Mouse (Mus musculus): ENCODE results near the gene Ager. TPM values are rescaled to one million over a fixed set of nuclear protein-coding genes. Genes with fewer than 3 reads are reported as not detected.

Gene Ager
- polyA plus RNA-seq, 1 experiment from 2014 or later, result 2.3 TPM

DNA sequence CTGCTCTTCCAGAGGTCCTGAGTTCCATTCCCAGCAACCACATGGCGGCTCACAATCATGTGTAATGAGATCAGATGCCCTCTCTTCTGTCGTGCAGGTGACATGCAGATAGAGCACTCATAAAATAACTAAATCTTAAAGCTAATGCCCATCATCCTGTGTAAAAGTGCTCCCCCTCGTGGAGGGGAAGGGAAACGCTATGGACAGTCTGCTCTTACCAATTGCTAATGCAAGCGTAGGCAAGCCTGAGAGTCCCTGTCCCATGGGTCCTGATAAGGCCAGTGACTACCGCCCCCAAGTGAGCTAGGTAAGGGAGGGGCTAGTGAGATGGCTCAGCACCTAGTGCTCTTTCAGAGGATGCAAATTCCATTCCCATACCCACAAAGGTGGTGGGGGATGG lies 21.3 kb downstream of the Ager start:
- H3K36me3 ChIP-seq (ENCODE audit: control insufficient read depth, insufficient read depth, low read length), result peaks cover 71% of the 10 kb centered on the region
- no peak overlapping the region for H3K27ac ChIP-seq (replicated peaks; ENCODE audit: low read depth, low read length)
- ATAC-seq (ENCODE audit: low read depth) (no peak), DNase-seq (ENCODE audit: low spot score) (peak; percentile 45)
- no peaks in the 10 kb centered on the region for H3K9me3 ChIP-seq (ENCODE audit: control insufficient read depth, low read length)
- H3K9ac ChIP-seq (ENCODE audit: low read depth, low read length), result no peak overlapping the region
- no peaks in the 10 kb centered on the region for H3K27me3 ChIP-seq (replicated peaks; ENCODE audit: control insufficient read depth, insufficient read depth, low read length)
- H3K4me2 ChIP-seq (ENCODE audit: low read depth, low read length), result no peak overlapping the region
- H3K4me3 ChIP-seq (ENCODE audit: low read depth, low read length), result no peak overlapping the region
- WGBS, result 12% methylated on average over 6 of the region's 6 CpGs
- H3K4me1 ChIP-seq (ENCODE audit: control insufficient read depth, insufficient read depth, low read length), result no peaks in the 10 kb centered on the region

- 88% methylated on average over 8 of the region's 8 CpGs for WGBS
- peaks cover 71% of the 10 kb centered on the region for H3K36me3 ChIP-seq (ENCODE audit: control insufficient read depth, insufficient read depth, low read length)
- H3K4me1 ChIP-seq (ENCODE audit: control insufficient read depth, insufficient read depth, low read length), result peaks cover 1% of the 10 kb centered on the region; the same call in 1 of the 2 replicates
- no peaks in the 10 kb centered on the region for H3K9me3 ChIP-seq (ENCODE audit: control insufficient read depth, low read length)
- no peak overlapping the region for H3K4me2 ChIP-seq (ENCODE audit: low read depth, low read length)
- no peak overlapping the region for H3K9ac ChIP-seq (ENCODE audit: low read depth, low read length)
- H3K27ac ChIP-seq (replicated peaks; ENCODE audit: low read depth, low read length), result no peak overlapping the region
- H3K27me3 ChIP-seq (replicated peaks; ENCODE audit: control insufficient read depth, insufficient read depth, low read length), result no peaks in the 10 kb centered on the region
- DNase-seq (ENCODE audit: low spot score) (no peak), ATAC-seq (ENCODE audit: low read depth) (no peak)
- no peak overlapping the region for H3K4me3 ChIP-seq (ENCODE audit: low read depth, low read length)
Observed at GRCm38 (mm10) chr17:34621006-34621405, 23.3 kb downstream of the Ager start.

GRCm38 (mm10) chr17:34623161-34623560 lies 25.5 kb downstream of the Ager start:
- Histone ChIP-seq H3K9me3 (ENCODE audit: control insufficient read depth, low read length) (no peaks in the 10 kb centered on the region), H3K36me3 (ENCODE audit: control insufficient read depth, insufficient read depth, low read length) (peaks cover 55% of the 10 kb centered on the region), H3K27ac (replicated peaks; ENCODE audit: low read depth, low read length) (no peak overlapping the region), H3K4me3 (ENCODE audit: low read depth, low read length) (no peak overlapping the region), H3K4me2 (ENCODE audit: low read depth, low read length) (no peak overlapping the region), H3K4me1 (ENCODE audit: control insufficient read depth, insufficient read depth, low read length) (peaks cover 9% of the 10 kb centered on the region), H3K9ac (ENCODE audit: low read depth, low read length) (no peak overlapping the region), H3K27me3 (replicated peaks; ENCODE audit: control insufficient read depth, insufficient read depth, low read length) (no peaks in the 10 kb centered on the region)
- DNase-seq (ENCODE audit: low spot score) (no peak), ATAC-seq (ENCODE audit: low read depth) (no peak)
- WGBS, result 87% methylated on average over 9 of the region's 9 CpGs

GRCm38 (mm10) chr17:34624981-34625380 lies 27.3 kb downstream of the Ager start:
- H3K9ac ChIP-seq (ENCODE audit: low read depth, low read length), result no peak overlapping the region
- H3K36me3 ChIP-seq (ENCODE audit: control insufficient read depth, insufficient read depth, low read length), result peaks cover 51% of the 10 kb centered on the region
- H3K27me3 ChIP-seq (replicated peaks; ENCODE audit: control insufficient read depth, insufficient read depth, low read length), result peaks cover 5% of the 10 kb centered on the region
- ATAC-seq (ENCODE audit: low read depth) (no peak), DNase-seq (ENCODE audit: low spot score) (no peak)
- peaks cover 26% of the 10 kb centered on the region for H3K4me1 ChIP-seq (ENCODE audit: control insufficient read depth, insufficient read depth, low read length)
- H3K27ac ChIP-seq (replicated peaks; ENCODE audit: low read depth, low read length), result no peak overlapping the region
- H3K4me2 ChIP-seq (ENCODE audit: low read depth, low read length), result no peak overlapping the region
- WGBS, result 97% methylated on average over 3 of the region's 3 CpGs
- H3K4me3 ChIP-seq (ENCODE audit: low read depth, low read length), result no peak overlapping the region
- H3K9me3 ChIP-seq (ENCODE audit: control insufficient read depth, low read length), result no peaks in the 10 kb centered on the region

- Histone ChIP-seq H3K9ac (ENCODE audit: low read depth, low read length) (peak overlapping the region; percentile 80), H3K27ac (replicated peaks; ENCODE audit: low read depth, low read length) (peak overlapping the region; percentile 24; the same call in 1 of the 2 replicates), H3K4me3 (ENCODE audit: low read depth, low read length) (peak overlapping the region; percentile 60), H3K4me1 (ENCODE audit: control insufficient read depth, insufficient read depth, low read length) (peaks cover 35% of the 10 kb centered on the region), H3K9me3 (ENCODE audit: control insufficient read depth, low read length) (no peaks in the 10 kb centered on the region), H3K36me3 (ENCODE audit: control insufficient read depth, insufficient read depth, low read length) (peaks cover 39% of the 10 kb centered on the region), H3K4me2 (ENCODE audit: low read depth, low read length) (peak overlapping the region; percentile 80), H3K27me3 (replicated peaks; ENCODE audit: control insufficient read depth, insufficient read depth, low read length) (peaks cover 18% of the 10 kb centered on the region)
- 50% methylated on average over 16 of the region's 16 CpGs for WGBS
- ATAC-seq (ENCODE audit: low read depth) (no peak), DNase-seq (ENCODE audit: low spot score) (no peak)
Observed at GRCm38 (mm10) chr17:34626062-34626772, 28.6 kb downstream of the Ager start.

DNA sequence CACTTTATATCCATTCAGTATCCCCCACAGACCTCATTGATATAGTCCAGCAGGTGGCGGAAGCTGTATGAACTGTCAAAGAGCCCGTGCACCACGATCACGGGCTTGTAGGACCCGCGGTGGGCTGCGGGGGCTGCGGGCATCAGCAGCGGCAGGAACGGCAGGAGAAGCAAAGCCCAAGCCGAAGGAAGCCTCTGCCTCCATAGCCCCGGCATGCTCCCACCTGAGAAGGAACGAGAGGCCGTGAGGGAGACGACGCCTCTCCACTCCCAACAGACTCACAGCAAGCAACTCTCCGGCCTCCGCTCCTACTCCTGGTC lies 29.1 kb downstream of the Ager start:
- H3K36me3 ChIP-seq (ENCODE audit: control insufficient read depth, insufficient read depth, low read length), result peaks cover 34% of the 10 kb centered on the region
- WGBS, result under 1% methylated on average over 18 of the region's 18 CpGs
- H3K4me2 ChIP-seq (ENCODE audit: low read depth, low read length), result peak overlapping the region; percentile 80
- H3K27me3 ChIP-seq (replicated peaks; ENCODE audit: control insufficient read depth, insufficient read depth, low read length), result peaks cover 23% of the 10 kb centered on the region
- no peaks in the 10 kb centered on the region for H3K9me3 ChIP-seq (ENCODE audit: control insufficient read depth, low read length)
- H3K4me3 ChIP-seq (ENCODE audit: low read depth, low read length), result peak overlapping the region; percentile 60
- DNase-seq (ENCODE audit: low spot score) (peak; percentile 81), ATAC-seq (ENCODE audit: low read depth) (peak; percentile 36)
- H3K9ac ChIP-seq (ENCODE audit: low read depth, low read length), result peak overlapping the region; percentile 80
- peak overlapping the region; percentile 94 for H3K27ac ChIP-seq (replicated peaks; ENCODE audit: low read depth, low read length)
- peaks cover 39% of the 10 kb centered on the region for H3K4me1 ChIP-seq (ENCODE audit: control insufficient read depth, insufficient read depth, low read length)

DNA sequence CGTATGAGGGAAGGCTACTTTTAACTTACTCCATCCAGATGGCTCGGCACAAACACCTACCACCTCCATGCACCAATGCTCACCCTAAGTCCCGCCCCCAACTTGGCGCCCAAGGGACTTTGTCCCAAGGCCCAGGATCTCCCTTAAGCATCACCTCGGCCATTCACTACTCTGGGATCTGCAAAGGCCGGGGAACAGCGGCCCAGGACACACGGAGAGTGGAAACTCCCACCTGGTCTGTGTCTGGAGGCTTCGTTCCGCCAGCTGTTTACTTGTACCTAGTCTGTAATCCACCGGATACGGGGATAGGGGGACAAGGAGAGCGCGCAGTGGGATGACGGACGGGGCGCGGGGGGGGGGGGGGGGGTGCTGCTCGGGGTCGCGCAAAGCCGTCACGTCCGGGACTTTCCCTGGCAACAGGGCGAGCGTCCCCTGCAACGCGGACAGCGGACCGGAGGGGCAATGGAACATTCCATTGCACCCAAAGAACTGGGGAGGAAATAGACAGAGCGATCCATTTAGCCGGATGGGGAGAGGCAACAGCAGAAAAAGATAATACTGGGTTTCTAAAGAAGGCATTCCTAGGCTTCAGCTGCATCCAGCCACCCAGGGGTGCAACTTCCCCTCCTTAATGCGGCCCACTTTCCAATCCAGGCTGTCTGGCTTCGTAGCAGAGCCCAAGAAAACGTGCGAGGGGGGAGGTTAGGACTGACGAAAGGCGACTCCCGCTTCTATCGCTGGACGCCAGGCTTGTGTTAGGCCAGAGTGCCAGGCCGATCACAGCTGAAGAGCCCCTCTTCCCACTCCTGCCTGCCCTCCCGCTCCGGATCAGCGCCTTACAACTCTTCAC lies 29.7 kb downstream of the Ager start:
- Histone ChIP-seq H3K4me2 (ENCODE audit: low read depth, low read length) (peak overlapping the region; percentile 80), H3K27me3 (replicated peaks; ENCODE audit: control insufficient read depth, insufficient read depth, low read length) (peaks cover 28% of the 10 kb centered on the region), H3K4me1 (ENCODE audit: control insufficient read depth, insufficient read depth, low read length) (peaks cover 40% of the 10 kb centered on the region), H3K9me3 (ENCODE audit: control insufficient read depth, low read length) (no peaks in the 10 kb centered on the region), H3K4me3 (ENCODE audit: low read depth, low read length) (peak overlapping the region; percentile 60), H3K9ac (ENCODE audit: low read depth, low read length) (peak overlapping the region; percentile 80), H3K27ac (replicated peaks; ENCODE audit: low read depth, low read length) (peak overlapping the region; percentile 94), H3K36me3 (ENCODE audit: control insufficient read depth, insufficient read depth, low read length) (peaks cover 28% of the 10 kb centered on the region; the same call in 1 of the 2 replicates)
- ATAC-seq (ENCODE audit: low read depth) (peak; percentile 88), DNase-seq (ENCODE audit: low spot score) (peak; percentile 95)
- WGBS, result under 1% methylated on average over 27 of the region's 45 CpGs

DNA sequence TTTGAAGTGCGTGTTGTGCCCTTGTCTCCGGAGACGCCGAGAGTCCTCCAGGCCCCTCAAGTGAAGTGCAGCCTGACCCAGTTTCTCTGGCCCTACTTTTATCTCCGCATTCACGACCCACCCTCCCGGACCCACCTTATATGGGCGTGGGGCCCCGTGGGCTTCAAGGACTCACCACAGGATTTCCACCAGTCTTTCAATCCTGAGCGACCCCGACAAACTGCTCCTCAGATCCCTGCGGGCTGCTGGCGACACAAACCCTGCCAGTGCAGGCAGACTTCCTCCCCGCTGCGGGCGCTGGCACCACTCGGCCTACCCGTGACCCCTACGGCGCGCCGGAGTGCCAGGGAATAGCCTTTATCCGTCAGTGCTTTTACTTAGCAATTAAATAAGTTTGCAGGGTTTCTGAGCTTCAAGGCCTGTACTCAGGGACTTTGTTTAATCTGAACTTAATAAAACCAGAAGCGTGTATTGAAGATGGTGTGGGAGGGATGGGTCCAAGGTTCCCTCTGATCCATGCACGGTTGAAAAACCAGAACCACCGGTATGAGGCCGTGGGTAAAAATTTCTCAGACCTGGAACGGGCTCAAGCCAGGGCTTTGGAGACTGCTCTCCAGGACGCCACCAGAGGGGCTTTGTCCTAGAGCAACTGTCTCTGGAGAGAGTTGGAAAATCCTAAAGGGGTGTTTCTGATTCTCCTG lies 30.4 kb downstream of the Ager start, which contains the start of gene Ppt2:
Gene Ppt2 (minus strand): TSS at position 568 of the 701 bp plus-strand sequence.
- Histone ChIP-seq H3K9ac (ENCODE audit: low read depth, low read length) (peak within 1 kb of the TSS; percentile 80), H3K27me3 (replicated peaks; ENCODE audit: control insufficient read depth, insufficient read depth, low read length) (peaks cover 33% of the 10 kb centered on the region), H3K4me2 (ENCODE audit: low read depth, low read length) (peak within 1 kb of the TSS; percentile 80), H3K9me3 (ENCODE audit: control insufficient read depth, low read length) (no peaks in the 10 kb centered on the region), H3K4me1 (ENCODE audit: control insufficient read depth, insufficient read depth, low read length) (peaks cover 40% of the 10 kb centered on the region), H3K27ac (replicated peaks; ENCODE audit: low read depth, low read length) (peak within 1 kb of the TSS; percentile 94), H3K36me3 (ENCODE audit: control insufficient read depth, insufficient read depth, low read length) (0 out of 2 replicates have a peak, but pooled peaks cover 20% of the 10 kb centered on the region), H3K4me3 (ENCODE audit: low read depth, low read length) (peak within 1 kb of the TSS; percentile 60)
- WGBS, result 4% methylated on average over 29 of the region's 29 CpGs
- ATAC-seq (ENCODE audit: low read depth), result no peak
- peak; percentile 30 for DNase-seq (ENCODE audit: low spot score)
